Mouse (Mus musculus): ENCODE results near the gene Spocd1.
"Not testable (repeated sequence)": the region's sequence is repeated elsewhere in the genome, so short reads cannot be mapped to it uniquely, and the experiment has no call there.

DNA sequence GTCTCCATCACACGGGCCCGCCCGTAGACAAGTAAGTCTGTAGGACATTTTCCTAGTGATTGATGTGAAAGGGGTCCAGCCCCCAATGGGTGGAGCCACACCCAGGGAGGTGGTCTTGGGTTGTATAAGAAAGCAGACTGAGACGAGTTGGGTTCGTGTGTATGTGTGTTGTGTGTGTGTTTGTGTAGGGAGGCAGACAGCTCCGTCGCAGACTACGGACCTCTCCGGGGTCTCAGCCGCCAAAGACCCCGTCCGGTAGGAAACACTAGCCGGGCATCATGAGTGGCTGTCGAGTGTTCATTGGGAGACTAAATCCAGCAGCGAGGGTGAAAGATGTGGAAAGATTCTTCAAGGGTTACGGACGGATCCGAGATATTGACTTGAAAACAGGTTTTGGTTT, 30.2 kb upstream of the Spocd1 start:
- TF ChIP-seq CTCF (IDR thresholded peaks at IDR 0.05; ENCODE audit: low read depth); EP300 (optimal IDR thresholded peaks at IDR 0.05): not testable (repeated sequence)

Measured in stomach, postnatal 0 days (tissue).